Mouse (Mus musculus): Measurements from ENCODE around the gene Tle3.

Tle3 gene

DNA sequence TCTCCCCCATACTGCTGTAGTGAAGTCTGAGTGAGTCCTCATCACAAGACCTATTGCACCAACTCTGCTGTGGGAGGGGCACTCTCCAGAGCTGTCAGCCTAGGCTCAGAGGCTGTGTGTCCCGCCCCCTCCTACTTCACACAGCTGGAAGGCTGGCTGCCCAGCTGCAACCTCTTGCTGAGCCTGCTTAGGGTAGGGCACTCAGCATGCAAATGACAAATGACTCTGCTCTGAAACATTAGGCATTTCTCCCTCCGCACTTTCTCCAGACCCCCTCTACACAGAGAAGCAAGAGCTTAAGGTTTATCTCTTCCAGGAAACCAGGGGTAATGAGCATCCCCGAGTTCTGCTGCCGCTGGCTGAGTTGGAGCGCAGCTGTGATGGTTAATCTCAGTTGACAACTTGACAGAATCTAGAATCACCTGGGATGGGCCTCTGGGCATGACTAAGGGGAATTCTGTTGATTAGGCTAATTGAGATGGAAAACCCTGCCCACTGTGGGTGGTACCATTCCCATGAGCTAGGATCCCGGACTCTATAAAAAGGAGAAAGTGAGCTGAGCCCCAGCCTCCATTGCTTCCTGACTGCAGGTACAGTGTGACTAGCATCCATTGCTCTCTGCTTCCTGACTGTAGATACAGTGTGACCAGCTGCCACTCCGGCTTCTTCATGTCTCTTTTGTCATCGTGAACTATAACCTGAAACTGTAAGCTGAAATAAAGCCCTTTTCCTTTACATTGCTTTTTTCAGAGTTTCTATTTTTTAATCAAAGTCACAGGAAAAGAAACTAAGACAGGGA, 63.2 kb downstream of the Tle3 start:
- peak; percentile 44 for DNase-seq (ENCODE audit: extremely low spot score)

DNA sequence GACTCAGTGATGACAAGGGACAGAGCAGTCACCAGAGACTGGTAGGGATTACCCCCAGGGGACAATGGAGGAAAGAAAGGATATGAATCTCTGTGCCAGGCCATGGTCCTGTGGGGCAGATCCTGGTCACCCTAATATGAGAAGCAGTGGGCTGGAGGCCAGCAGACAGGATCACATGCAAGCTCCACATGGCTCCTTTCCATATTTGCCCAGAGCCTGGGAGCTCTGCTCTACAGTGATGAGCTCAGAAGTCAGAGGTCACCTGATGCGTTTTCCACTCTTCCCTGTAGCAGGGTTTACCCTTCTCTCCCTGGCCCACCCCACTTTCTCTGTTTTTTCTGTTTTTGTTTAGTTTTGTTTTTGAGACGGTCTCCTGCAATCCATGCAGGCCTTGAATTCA, 63.9 kb downstream of the Tle3 start:
- no peak for DNase-seq (ENCODE audit: extremely low spot score)

DNA sequence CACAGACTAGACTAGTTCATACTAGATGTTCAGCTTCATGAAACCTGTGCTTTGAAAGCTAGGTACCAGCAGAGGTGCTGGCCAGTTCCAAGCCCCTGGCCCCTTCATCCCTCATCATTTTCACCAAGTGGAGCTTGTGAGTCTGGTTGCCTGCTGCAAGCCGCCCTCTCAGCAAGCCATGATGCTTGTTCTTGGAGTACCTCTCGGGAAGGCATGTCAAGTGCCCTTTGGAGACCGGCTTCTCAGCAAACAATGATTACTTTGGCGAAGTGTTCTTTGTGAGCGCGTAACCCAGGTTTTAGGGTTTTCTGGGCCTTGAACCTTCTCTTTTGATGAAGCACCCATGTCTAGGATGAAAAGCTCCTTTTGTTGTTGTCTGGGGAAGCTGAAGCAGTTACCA, 64.6 kb downstream of the Tle3 start:
- DNase-seq (ENCODE audit: extremely low spot score), result no peak

DNA sequence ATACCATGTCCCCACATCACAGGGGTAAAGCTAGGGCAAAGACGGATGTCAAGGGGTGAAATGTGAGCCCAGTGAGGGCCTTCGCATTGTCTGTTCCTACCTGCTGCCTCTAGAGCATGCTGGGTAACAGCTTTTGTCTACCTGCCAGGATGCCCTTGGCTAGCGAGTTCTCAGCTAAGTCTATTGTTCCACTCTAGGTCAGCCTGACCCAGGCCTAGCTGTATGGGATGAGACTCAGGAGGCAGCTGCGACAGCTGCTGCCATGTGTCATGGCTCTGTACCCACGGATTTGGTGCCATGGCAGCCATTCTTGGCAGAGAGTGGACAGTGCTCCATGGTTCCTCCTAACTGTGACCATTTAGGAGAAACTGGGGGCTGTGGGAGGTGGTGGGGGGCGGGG, 66.9 kb downstream of the Tle3 start:
- DNase-seq (ENCODE audit: extremely low spot score), result no peak

DNA sequence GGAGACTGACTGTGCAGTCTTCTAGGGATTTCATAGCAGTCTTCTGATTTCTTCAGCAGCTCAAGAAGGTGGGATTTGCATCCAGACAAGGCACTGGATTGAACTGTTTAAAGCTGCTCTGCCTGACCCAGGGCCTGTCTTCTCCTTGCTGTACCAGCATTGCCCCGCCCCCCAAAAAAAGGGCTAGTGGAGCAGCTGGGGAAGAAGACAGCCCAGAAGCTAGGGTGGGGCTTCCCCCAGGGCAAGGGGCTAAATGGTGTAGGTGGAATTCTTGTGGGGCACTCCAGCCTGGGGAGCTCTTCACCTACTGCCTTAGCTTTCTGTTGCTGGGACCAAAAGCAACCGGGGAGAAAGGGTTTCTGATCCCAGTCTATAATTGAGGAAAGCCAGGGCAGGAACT, 67.8 kb downstream of the Tle3 start:
- DNase-seq (ENCODE audit: extremely low spot score), result no peak

DNA sequence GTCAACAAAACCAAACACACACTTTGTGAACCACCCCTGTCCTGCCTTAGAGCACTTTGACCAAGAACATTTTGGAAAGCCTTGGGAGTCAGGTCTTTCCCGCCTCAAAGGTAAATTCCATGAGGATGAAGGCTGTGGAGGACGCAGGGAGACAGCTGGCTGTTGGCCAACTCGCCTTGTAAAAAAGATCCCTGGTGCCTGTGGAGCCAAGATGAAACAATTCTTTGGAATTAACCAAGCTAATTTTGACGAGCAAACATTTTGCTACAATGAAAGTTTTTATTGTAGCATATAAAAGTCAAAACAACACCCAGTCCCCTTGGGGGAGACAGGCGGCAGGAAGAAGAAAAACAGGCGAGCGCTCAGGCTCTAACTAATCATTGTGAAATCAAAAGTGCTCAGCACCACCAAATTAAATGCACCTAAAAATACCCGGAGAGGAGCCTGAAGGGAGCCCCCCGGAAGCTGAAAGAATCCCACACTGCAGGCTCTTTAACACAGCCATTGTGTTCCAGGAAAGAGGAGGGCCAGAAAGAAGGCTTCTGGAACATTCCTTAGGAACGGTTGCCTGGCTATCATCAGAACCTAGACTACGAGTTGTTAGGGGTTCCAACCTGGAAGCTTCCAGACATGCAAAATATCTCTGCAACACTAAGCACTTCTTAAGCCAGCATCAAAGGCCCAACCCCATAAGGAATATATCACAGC, 69.2 kb downstream of the Tle3 start:
- DNase-seq (ENCODE audit: extremely low spot score), result no peak

DNA sequence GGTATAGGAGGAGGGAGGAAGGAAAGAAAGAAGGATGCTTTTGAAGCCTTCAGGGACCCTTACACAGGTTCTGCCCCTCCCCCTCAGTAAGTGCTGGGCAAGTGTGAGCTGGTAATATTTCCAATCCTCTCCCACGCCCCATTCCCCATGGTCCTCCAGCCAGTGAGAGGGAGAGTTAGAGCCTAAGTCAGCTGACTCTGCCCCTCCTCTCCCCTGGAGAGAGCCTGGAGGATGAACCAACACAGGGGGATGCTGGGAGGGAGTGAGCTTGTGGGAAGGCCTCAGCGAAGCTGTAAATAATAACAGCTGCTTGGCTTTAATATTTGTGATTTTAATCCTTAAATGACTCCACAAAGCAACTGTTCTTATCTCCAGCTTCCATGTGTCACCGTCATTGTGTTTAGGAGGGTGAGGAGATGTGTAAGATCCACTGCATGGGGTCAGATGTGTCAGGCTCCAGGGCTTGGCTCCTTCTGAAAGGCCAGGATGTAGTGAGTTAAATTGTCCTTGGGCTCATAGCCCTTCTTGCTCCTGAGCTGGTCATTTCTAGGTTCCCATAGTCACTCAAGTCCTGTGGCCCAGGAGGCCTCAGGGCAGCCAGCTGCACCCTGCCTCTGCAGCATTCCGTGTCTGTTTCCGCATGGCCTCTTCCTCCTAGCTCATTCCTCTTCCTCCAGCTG, 70.9 kb downstream of the Tle3 start:
- DNase-seq (ENCODE audit: extremely low spot score), result no peak

DNA sequence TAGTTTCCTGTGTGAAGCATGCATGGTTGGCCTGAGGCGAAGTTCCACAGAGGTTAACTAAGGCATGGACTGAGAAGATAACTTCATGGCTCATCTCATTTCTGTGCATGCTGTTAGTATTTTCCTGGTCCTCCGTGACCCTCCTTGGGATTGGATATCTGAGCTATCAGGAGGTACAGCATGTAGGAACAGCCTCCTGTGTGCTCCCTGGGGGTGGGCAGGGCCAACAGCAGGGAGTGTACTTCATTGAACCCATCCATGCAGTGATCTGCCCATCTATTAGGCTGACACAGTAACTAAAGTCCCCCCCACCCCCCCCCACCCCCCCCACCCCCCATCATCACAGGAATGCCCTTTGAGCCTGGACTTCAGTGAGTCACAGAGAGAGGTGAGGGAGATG, 73.0 kb downstream of the Tle3 start:
- DNase-seq (ENCODE audit: extremely low spot score), result no peak

DNA sequence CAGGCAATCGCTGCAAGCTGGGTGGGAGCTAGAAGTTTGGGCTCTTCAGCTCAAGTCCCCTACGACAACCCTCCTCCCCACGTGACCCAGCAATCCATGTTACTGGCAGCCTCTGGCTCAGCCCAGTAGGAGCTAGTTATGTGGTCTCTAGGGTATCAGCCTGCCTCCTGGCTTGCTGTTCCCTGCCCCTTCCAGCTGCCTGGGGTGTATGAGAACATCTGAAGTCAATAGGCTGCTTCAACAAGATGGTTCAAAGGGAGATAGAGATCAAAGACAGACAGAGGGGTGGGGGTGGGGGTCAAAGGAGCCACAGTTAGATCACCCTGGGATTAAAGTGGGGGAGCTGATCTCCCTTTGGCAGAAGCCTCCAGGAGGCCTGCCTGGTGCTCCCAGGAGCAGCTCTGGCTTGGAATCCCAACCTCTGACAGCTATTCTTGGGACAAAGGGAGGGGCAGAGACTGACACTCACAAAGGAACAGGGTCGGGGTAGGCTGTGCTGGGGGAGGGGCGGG, 73.6 kb downstream of the Tle3 start:
- DNase-seq (ENCODE audit: extremely low spot score), result peak; percentile 64

DNA sequence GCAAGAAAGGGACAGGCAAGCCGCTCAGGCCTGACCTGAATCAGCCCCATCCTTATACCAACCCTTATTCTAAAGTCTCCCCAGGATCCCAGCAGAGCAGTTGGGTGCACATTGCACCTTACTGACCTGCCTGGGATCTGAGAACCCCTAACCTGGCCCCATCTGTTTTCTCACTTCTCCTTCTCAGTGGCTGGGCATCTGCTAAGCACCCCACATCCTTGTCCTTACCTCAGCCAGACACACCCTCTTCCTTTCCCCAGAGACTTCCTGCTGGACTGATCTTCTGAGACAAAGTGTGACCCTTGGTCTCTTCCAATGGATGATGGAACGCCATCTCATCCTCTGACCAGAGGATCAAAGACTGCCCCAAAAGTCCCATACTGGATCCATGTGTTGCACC, 74.8 kb downstream of the Tle3 start:
- DNase-seq (ENCODE audit: extremely low spot score), result no peak

DNA sequence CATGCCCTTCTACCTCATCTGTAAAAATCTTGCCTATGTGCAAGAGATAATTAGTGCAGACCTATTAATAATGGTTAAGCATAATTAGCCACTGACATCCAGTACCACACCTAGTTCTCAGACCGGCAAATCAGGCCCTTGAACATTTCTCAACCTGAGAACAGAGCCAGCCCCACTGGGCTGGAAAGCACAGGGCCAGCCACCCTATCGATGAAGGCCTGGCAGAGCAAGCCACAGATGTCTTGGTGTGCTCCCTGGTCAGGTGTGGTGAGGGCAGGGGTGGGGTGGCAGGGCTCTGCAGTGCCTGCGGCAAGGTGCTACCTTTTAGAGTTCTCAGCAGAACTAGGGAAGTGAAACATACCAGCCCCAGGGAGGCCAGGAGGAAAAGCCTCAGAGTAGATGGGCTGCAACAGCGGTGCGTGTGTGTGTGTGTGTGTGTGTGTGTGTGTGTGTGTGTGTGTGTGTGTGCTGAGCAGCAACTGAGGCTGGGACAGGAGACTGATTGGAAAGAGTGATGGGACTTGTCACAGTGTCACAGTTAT, 77.3 kb downstream of the Tle3 start:
- no peak for DNase-seq (ENCODE audit: extremely low spot score)

DNA sequence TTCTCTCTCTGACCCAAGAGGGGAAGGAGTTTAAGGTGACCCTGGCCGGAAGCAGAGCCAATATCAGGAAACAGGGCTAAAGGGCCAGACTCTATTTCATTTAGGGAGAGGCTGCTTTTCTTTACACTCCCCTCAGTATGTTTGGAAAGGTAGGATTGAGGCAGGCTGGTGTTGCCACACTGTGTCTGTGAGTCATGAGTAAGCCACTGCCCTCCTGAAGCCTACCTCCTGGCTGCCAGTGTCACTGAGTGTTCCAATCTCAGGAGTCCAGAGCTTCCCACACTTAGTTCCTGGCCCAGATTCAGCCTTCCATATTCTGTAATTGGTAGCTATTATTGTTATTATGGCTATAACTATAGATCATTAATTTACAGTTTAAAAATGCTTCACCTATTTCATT, 79.9 kb downstream of the Tle3 start:
- no peak for DNase-seq (ENCODE audit: extremely low spot score)

DNA sequence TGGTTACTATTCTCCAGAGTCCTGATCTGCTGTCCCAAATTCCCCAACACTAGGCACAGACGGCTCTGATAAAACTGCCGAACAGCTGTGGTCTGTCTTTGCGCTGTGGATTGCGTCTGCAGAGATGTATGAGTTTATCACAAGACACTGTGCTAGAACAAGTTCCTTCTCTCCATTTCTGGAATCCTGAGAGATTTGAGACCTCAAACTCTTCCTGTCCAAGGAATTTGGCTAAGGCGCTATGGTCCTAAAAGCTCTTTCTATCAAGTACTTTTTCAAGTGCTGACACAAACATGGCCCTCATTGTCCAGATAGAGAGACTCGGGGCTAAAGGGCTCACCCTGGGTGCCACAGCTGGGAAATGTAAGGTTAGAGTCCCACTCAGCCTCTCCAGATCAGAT, 83.7 kb downstream of the Tle3 start:
- DNase-seq (ENCODE audit: extremely low spot score), result no peak

DNA sequence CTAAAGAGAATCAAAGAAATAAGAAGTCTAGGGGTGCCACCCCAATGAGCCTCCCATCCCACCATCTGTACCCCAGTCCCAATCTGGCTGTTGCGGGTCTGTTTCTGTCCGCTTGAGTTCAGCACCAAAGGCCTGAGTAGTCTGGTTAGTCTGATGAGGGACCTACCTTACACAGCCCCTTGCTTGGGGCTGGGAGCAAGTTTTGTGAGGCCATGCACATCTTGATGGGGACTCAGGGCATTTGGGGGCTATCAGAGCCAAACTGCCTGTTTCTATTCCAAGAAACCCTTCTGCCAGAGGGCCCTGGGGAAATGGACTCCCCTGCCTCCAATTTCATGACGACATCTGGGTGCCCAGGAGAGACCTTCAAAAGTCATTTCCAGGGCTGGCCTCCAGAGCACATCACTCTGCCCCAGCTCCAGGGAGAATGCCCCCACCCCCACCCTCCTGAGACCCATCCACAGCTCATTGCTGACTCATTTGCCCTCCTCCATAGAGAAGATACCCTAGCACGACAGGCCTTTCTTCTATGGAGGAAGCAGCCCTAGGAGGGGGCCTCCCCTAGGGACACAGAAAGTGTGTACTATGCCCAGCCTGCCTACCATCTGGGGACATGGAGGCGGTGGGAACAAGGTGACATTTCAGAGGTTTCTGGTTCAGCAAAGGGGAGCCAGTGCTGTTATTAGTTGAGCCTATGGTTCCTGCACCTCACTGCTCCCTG, 84.4 kb downstream of the Tle3 start:
- DNase-seq (ENCODE audit: extremely low spot score), result no peak

DNA sequence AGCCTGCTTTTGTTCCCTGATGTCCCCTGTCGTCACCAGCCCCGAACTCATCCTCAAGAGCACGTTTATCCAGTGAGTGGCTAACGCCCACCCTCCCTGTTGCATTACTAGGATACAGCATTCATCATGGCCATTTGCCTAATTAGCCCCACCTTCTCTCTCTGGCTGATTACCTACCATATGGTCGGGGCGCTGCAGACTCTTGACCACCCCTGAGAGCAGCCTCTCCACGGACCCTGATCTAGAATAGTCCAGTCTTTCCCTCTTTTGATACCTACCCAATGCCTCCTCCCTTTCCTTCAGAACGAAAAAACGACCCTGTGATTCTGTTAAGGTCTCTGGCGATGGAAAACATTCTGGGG, 85.0 kb downstream of the Tle3 start:
- no peak for DNase-seq (ENCODE audit: extremely low spot score)

DNA sequence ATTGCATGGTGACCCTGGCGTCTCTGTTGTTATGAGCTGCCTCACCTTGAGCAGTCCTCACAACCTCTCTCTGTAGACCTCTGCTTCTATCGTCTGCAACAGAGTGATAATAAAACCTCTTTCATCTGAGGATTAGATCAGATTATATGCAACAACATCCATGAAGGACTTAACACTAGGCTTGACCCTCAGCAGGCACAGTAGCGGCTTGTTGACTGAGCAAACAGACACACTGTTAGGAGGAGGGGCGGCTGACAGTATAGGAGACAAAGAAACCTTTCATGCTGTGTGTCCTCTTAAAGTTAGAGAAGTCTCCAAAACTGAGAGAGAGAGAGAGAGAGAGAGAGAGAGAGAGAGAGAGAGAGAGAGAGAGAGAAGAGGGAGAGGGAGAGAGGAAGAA, 89.7 kb downstream of the Tle3 start:
- DNase-seq (ENCODE audit: extremely low spot score), result no peak

DNA sequence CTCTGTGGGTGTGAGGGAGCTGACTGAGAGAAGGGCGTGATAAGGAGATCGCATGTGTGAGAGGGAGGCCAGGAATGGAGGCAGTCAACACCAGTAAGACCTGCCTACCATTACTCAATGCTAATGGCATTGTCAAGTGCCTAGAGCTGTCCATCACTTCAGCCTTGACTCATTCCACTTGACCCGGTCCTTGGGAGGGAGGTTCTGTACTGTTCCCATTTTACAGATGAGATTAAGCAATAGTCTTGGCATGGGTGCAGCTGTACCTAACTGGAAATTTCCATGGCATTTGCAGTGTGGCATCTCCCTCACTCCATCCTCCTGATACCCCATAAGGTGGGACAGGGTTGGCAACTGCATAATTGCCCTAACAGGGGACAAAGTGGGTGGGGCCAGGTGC, 95.3 kb downstream of the Tle3 start:
- no peak for DNase-seq (ENCODE audit: extremely low spot score)
